Mouse (Mus musculus): ENCODE measurements around the gene Edaradd.

GRCm38 (mm10) chr13:12537971-12538370 lies 17.7 kb upstream of the Edaradd start:
- TF ChIP-seq GATA1 (IDR thresholded peaks at IDR 0.05; ENCODE audit: borderline replicate concordance, low read length) (no peak), FLI1 (IDR thresholded peaks at IDR 0.05; ENCODE audit: low read length) (no peak)

Measured in megakaryocyte, embryonic 14.5 days (primary cell).